Mouse (Mus musculus) embryonic fibroblast, embryonic 13.5 days (primary cell): ENCODE data around the gene Akap17b.

Source experiments
- CTCF ChIP-seq: IDR thresholded peaks from 2 replicates; pipeline ENCODE4 v1.5.1; 2011; ENCODE audit warnings: mild to moderate bottlenecking, control low read depth, low read length, moderate library complexity, borderline replicate concordance; ENCODE audit not compliant: insufficient read depth
- POLR2A ChIP-seq: IDR thresholded peaks from 2 replicates; pipeline ENCODE4 v1.6.1; 2011; ENCODE audit warnings: low read depth, mild to moderate bottlenecking, control low read depth, low read length, moderate library complexity

DNA sequence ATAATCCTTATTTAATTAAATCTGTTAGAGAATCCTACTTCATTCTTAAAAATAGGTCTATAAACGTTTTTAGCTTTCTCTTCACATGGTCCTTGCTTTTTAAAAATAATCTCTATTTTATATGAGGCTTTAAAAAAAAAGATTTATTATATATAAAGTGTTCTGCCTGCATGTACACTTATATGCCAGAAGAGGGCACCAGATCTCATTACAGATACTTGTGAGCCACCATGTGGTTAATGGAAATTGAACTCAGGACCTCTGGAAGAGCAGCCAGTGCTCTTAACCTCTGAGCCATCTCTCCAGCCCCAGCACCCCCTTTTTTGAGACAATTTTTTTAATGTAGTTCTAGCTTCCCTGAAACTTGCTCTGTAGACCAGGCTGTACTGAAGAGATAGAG is 14.4 kb downstream of the Akap17b start:
- TF ChIP-seq CTCF (no peak), POLR2A (no peak)
